Mouse (Mus musculus) hindbrain, postnatal 0 days (tissue): ENCODE data around the gene 4833420G17Rik. TPM values are rescaled to one million over a fixed set of nuclear protein-coding genes. Genes with fewer than 3 reads are reported as not detected.

Experiments
- ATAC-seq: fragments of 200-750 bp; cut with Nextera tagmentation; 2 replicates; pipeline ENCODE4 v1.8.0; 2017; ENCODE audit warnings: mild to moderate bottlenecking, moderate TSS enrichment, moderate library complexity
- DNase-seq: peaks from one replicate; pipeline ENCODE4 v3.0.0-alpha.2; 2015; ENCODE audit warnings: low spot score
- H3K27ac ChIP-seq: fragments of 300-500 bp; sonication (generic); 2 replicates; pipeline ENCODE4 v1.5.1; 2014; ENCODE audit warnings: mild to moderate bottlenecking
- H3K27me3 ChIP-seq: fragments of 300-500 bp; sonication (generic); 2 replicates; pipeline ENCODE4 v1.6.1; 2014; ENCODE audit warnings: low read length, mixed read lengths; ENCODE audit not compliant: insufficient read depth
- H3K36me3 ChIP-seq: fragments of 300-500 bp; sonication (generic); 2 replicates; pipeline ENCODE4 v1.6.1; 2014; ENCODE audit warnings: low read length, mixed read lengths; ENCODE audit not compliant: insufficient read depth
- H3K4me1 ChIP-seq: fragments of 300-500 bp; sonication (generic); 2 replicates; pipeline ENCODE4 v1.6.1; 2014; ENCODE audit warnings: antibody characterized with exemption, low read length, mixed read lengths; ENCODE audit not compliant: insufficient read depth
- H3K4me2 ChIP-seq: fragments of 300-500 bp; sonication (generic); 2 replicates; pipeline ENCODE4 v1.6.1; 2014; ENCODE audit warnings: low read depth, mild to moderate bottlenecking, low read length, moderate library complexity, mixed read lengths
- H3K4me3 ChIP-seq: fragments of 300-500 bp; sonication (generic); 2 replicates; pipeline ENCODE4 v1.5.1; 2014; ENCODE audit warnings: low read length
- H3K9ac ChIP-seq: fragments of 300-500 bp; sonication (generic); replicated peaks from 2 replicates; pipeline ENCODE4 v1.6.1; 2014; ENCODE audit warnings: mild to moderate bottlenecking, low read length, moderate library complexity, mixed read lengths
- H3K9me3 ChIP-seq: fragments of 300-500 bp; sonication (generic); 2 replicates; pipeline ENCODE4 v1.6.1; 2016; ENCODE audit warnings: low read length, mixed read lengths
- CTCF ChIP-seq: IDR thresholded peaks from 2 replicates; pipeline ENCODE4 v1.5.1; 2016; ENCODE audit warnings: antibody characterized with exemption, control low read depth, low read depth
- WGBS: fragments of 180-500 bp; shearing (Covaris S2); extraction: QIAGEN DNeasy Blood & Tissue Kit; methylation state at CpG from one replicate; pipeline ENCODE4 v1.1.7; 2014; 5-methylcytosine and 5-hydroxymethylcytosine counted together
- polyA plus RNA-seq: library from polyadenylated mRNA; unstranded; fragments of >200 nt; fragmentation: Nextera tagmentation; extraction: Ambion mirVana; gene quantifications from 2 replicates; pipeline ENCODE4 v1.2.1, GENCODE M21; 2015
- total RNA-seq: library from RNA; depleted of rRNA; stranded (reverse); fragments of >200 nt; gene quantifications from 2 replicates; pipeline ENCODE4 v1.2.3, GENCODE M21; 2014; rRNA removed

The 4833420G17Rik gene
- 51.1 and 64.5 TPM in 2 replicates for total RNA-seq
- 58.0 and 61.5 TPM in 2 replicates for polyA plus RNA-seq

- Histone ChIP-seq H3K9ac (peak within 1 kb of the TSS; percentile 65), H3K27ac (peak within 1 kb of the TSS; percentile 84), H3K4me2 (peak within 1 kb of the TSS; percentile 83), H3K36me3 (peaks cover 15% of the 10 kb centered on the region), H3K4me1 (peaks cover 13% of the 10 kb centered on the region; the same call in 1 of the 2 replicates), H3K27me3 (no peaks in the 10 kb centered on the region), H3K9me3 (no peaks in the 10 kb centered on the region), H3K4me3 (peak within 1 kb of the TSS; percentile 66)
- no peak for TF ChIP-seq CTCF
- DNase-seq = peak; percentile 95
- WGBS = 5% methylated on average over 57 of the region's 57 CpGs
- peak; percentile 98 for ATAC-seq
Measured at GRCm38 (mm10) chr13:119462596-119463560, at the start of gene 4833420G17Rik. TSS of gene 4833420G17Rik (plus strand) at chr13:119462768.

GRCm38 (mm10) chr13:119413026-119413425 is 49.5 kb upstream of the 4833420G17Rik start:
- WGBS = 32% methylated on average over 2 of the region's 2 CpGs
- H3K4me1 ChIP-seq = peaks cover 8% of the 10 kb centered on the region
- H3K4me2 ChIP-seq = no peak overlapping the region
- H3K9me3 ChIP-seq = no peaks in the 10 kb centered on the region
- H3K9ac ChIP-seq = no peak overlapping the region
- no peaks in the 10 kb centered on the region for H3K36me3 ChIP-seq
- no peak overlapping the region for H3K27ac ChIP-seq
- no peak overlapping the region for H3K4me3 ChIP-seq
- DNase-seq (no peak), ATAC-seq (no peak)
- no peaks in the 10 kb centered on the region for H3K27me3 ChIP-seq
- TF ChIP-seq CTCF = no peak

- DNase-seq = no peak
- Histone ChIP-seq H3K27ac (no peak overlapping the region), H3K27me3 (no peaks in the 10 kb centered on the region), H3K4me2 (no peak overlapping the region), H3K9me3 (no peaks in the 10 kb centered on the region), H3K9ac (no peak overlapping the region), H3K4me3 (no peak overlapping the region), H3K36me3 (no peaks in the 10 kb centered on the region), H3K4me1 (no peaks in the 10 kb centered on the region)
- TF ChIP-seq CTCF = no peak
- WGBS = 86% methylated on average over 3 of the region's 3 CpGs
- no peak for ATAC-seq
Measured at GRCm38 (mm10) chr13:119418479-119418878, 44.1 kb upstream of the 4833420G17Rik start.

GRCm38 (mm10) chr13:119430164-119430563 is 32.4 kb upstream of the 4833420G17Rik start:
- 16% methylated on average over 8 of the region's 8 CpGs for WGBS
- peak; percentile 14; the same call in 1 of the 2 replicates for TF ChIP-seq CTCF
- peak overlapping the region; percentile 94; the same call in 1 of the 2 replicates for H3K27ac ChIP-seq
- H3K9ac ChIP-seq = peak overlapping the region; percentile 87; the same call in 1 of the 2 replicates
- H3K4me2 ChIP-seq = peak overlapping the region; percentile 72
- ATAC-seq (no peak), DNase-seq (peak; percentile 26)
- H3K36me3 ChIP-seq = no peaks in the 10 kb centered on the region
- H3K9me3 ChIP-seq = no peaks in the 10 kb centered on the region
- peak overlapping the region; percentile 69 for H3K4me3 ChIP-seq
- H3K4me1 ChIP-seq = no peaks in the 10 kb centered on the region
- no peaks in the 10 kb centered on the region for H3K27me3 ChIP-seq

- TF ChIP-seq CTCF = no peak
- DNase-seq (no peak), ATAC-seq (no peak)
- Histone ChIP-seq H3K4me1 (no peaks in the 10 kb centered on the region), H3K4me3 (no peak overlapping the region), H3K9ac (no peak overlapping the region), H3K27me3 (no peaks in the 10 kb centered on the region), H3K9me3 (no peaks in the 10 kb centered on the region), H3K27ac (0 out of 2 replicates have a peak overlapping the region, but pooled peaks have one; percentile 11), H3K4me2 (no peak overlapping the region), H3K36me3 (peaks cover 6% of the 10 kb centered on the region; the same call in 1 of the 2 replicates)
- 89% methylated on average over 1 of the region's 1 CpGs for WGBS
Measured at GRCm38 (mm10) chr13:119432041-119432440, 30.5 kb upstream of the 4833420G17Rik start.

GRCm38 (mm10) chr13:119434359-119434758 is 28.2 kb upstream of the 4833420G17Rik start:
- 92% methylated on average over 7 of the region's 7 CpGs for WGBS
- ATAC-seq (no peak), DNase-seq (no peak)
- Histone ChIP-seq H3K4me3 (no peak overlapping the region), H3K9me3 (no peaks in the 10 kb centered on the region), H3K36me3 (peaks cover 13% of the 10 kb centered on the region), H3K4me1 (no peaks in the 10 kb centered on the region), H3K27me3 (no peaks in the 10 kb centered on the region), H3K27ac (no peak overlapping the region), H3K4me2 (no peak overlapping the region), H3K9ac (no peak overlapping the region)
- no peak for TF ChIP-seq CTCF
